Mouse (Mus musculus): ENCODE measurements at regions not wholly inside any gene's neighbourhood (a gene's known extent, or its start where the extent isn't known, plus 50 kb on each side); places are given as distances from the start of the nearest gene placed in this dataset.

GRCm38 (mm10) chr9:120777016-120777415, 152.0 kb upstream of the Ctnnb1 start:
- no peak overlapping the region for H3K4me2 ChIP-seq (ENCODE audit: low read depth, low read length, severe bottlenecking)
- 65% methylated on average over 6 of the region's 6 CpGs for WGBS
- no peak overlapping the region for H3K9ac ChIP-seq (ENCODE audit: low read length)
- ATAC-seq (replicated peaks; ENCODE audit: low FRiP score) (no peak), DNase-seq (ENCODE audit: low spot score) (no peak)
- H3K9me3 ChIP-seq (ENCODE audit: control insufficient read depth, low read length), result no peaks in the 10 kb centered on the region
- no peaks in the 10 kb centered on the region for H3K4me1 ChIP-seq (replicated peaks; ENCODE audit: control insufficient read depth, insufficient read depth, low read length)
- no peak overlapping the region for H3K4me3 ChIP-seq (ENCODE audit: low read depth, low read length)
- H3K27me3 ChIP-seq (ENCODE audit: control insufficient read depth, insufficient read depth, low read length), result no peaks in the 10 kb centered on the region
- no peaks in the 10 kb centered on the region for H3K36me3 ChIP-seq (ENCODE audit: control insufficient read depth, insufficient read depth, low read length)
- no peak overlapping the region for H3K27ac ChIP-seq (ENCODE audit: low read depth, low read length)

- H3K27ac ChIP-seq (ENCODE audit: low read depth, low read length), result no peak overlapping the region
- H3K4me2 ChIP-seq (ENCODE audit: low read depth, low read length, severe bottlenecking), result no peak overlapping the region
- H3K4me1 ChIP-seq (replicated peaks; ENCODE audit: control insufficient read depth, insufficient read depth, low read length), result no peaks in the 10 kb centered on the region
- no peaks in the 10 kb centered on the region for H3K9me3 ChIP-seq (ENCODE audit: control insufficient read depth, low read length)
- no peak overlapping the region for H3K4me3 ChIP-seq (ENCODE audit: low read depth, low read length)
- H3K9ac ChIP-seq (ENCODE audit: low read length), result no peak overlapping the region
- WGBS, result 84% methylated on average over 10 of the region's 10 CpGs
- H3K27me3 ChIP-seq (ENCODE audit: control insufficient read depth, insufficient read depth, low read length), result no peaks in the 10 kb centered on the region
- DNase-seq (ENCODE audit: low spot score) (no peak), ATAC-seq (replicated peaks; ENCODE audit: low FRiP score) (no peak)
- H3K36me3 ChIP-seq (ENCODE audit: control insufficient read depth, insufficient read depth, low read length), result no peaks in the 10 kb centered on the region
Observed at GRCm38 (mm10) chr9:120777501-120777900, 151.5 kb upstream of the Ctnnb1 start.

GRCm38 (mm10) chr9:120778423-120778822, 150.6 kb upstream of the Ctnnb1 start:
- DNase-seq (ENCODE audit: low spot score) (no peak), ATAC-seq (replicated peaks; ENCODE audit: low FRiP score) (no peak)
- H3K36me3 ChIP-seq (ENCODE audit: control insufficient read depth, insufficient read depth, low read length), result no peaks in the 10 kb centered on the region
- H3K9ac ChIP-seq (ENCODE audit: low read length), result no peak overlapping the region
- H3K27me3 ChIP-seq (ENCODE audit: control insufficient read depth, insufficient read depth, low read length), result no peaks in the 10 kb centered on the region
- H3K4me2 ChIP-seq (ENCODE audit: low read depth, low read length, severe bottlenecking), result no peak overlapping the region
- H3K27ac ChIP-seq (ENCODE audit: low read depth, low read length), result no peak overlapping the region
- H3K9me3 ChIP-seq (ENCODE audit: control insufficient read depth, low read length), result no peaks in the 10 kb centered on the region
- H3K4me1 ChIP-seq (replicated peaks; ENCODE audit: control insufficient read depth, insufficient read depth, low read length), result no peaks in the 10 kb centered on the region
- H3K4me3 ChIP-seq (ENCODE audit: low read depth, low read length), result no peak overlapping the region
- 71% methylated on average over 2 of the region's 2 CpGs for WGBS

- 89% methylated on average over 5 of the region's 5 CpGs for whole genome bisulfite sequencing
- no peaks in the 10 kb centered on the region; the same call in 1 of the 2 replicates for H3K9me3 ChIP-seq (ENCODE audit: control insufficient read depth, low read length)
Observed at GRCm38 (mm10) chr9:120794210-120794609, 134.8 kb upstream of the Ctnnb1 start.

GRCm38 (mm10) chr9:120796111-120796880, 132.7 kb upstream of the Ctnnb1 start:
- H3K27me3 ChIP-seq (ENCODE audit: control insufficient read depth, insufficient read depth, low read length), result no peaks in the 10 kb centered on the region
- H3K9ac ChIP-seq (ENCODE audit: low read length), result no peak overlapping the region
- DNase-seq (ENCODE audit: low spot score) (peak; percentile 49), ATAC-seq (replicated peaks; ENCODE audit: low FRiP score) (no peak)
- H3K36me3 ChIP-seq (ENCODE audit: control insufficient read depth, insufficient read depth, low read length), result no peaks in the 10 kb centered on the region
- no peaks in the 10 kb centered on the region; the same call in 1 of the 2 replicates for H3K9me3 ChIP-seq (ENCODE audit: control insufficient read depth, low read length)
- no peak overlapping the region for H3K27ac ChIP-seq (ENCODE audit: low read depth, low read length)
- 89% methylated on average over 10 of the region's 10 CpGs for WGBS
- H3K4me1 ChIP-seq (replicated peaks; ENCODE audit: control insufficient read depth, insufficient read depth, low read length), result no peaks in the 10 kb centered on the region
- no peak overlapping the region for H3K4me3 ChIP-seq (ENCODE audit: low read depth, low read length)
- no peak overlapping the region for H3K4me2 ChIP-seq (ENCODE audit: low read depth, low read length, severe bottlenecking)

More at GRCm38 (mm10) chr9:120794210-120794609, 134.8 kb upstream of the Ctnnb1 start:
- Histone ChIP-seq H3K27ac (ENCODE audit: low read depth, low read length) (no peak overlapping the region), H3K36me3 (ENCODE audit: control insufficient read depth, insufficient read depth, low read length) (no peaks in the 10 kb centered on the region), H3K27me3 (ENCODE audit: control insufficient read depth, insufficient read depth, low read length) (no peaks in the 10 kb centered on the region), H3K4me2 (ENCODE audit: low read depth, low read length, severe bottlenecking) (no peak overlapping the region), H3K4me1 (replicated peaks; ENCODE audit: control insufficient read depth, insufficient read depth, low read length) (no peaks in the 10 kb centered on the region), H3K9ac (ENCODE audit: low read length) (no peak overlapping the region), H3K4me3 (ENCODE audit: low read depth, low read length) (no peak overlapping the region)
- ATAC-seq (replicated peaks; ENCODE audit: low FRiP score) (no peak), DNase-seq (ENCODE audit: low spot score) (no peak)

- WGBS, result 60% methylated on average over 10 of the region's 10 CpGs
- Histone ChIP-seq H3K4me3 (ENCODE audit: low read depth, low read length) (no peak overlapping the region), H3K36me3 (ENCODE audit: control insufficient read depth, insufficient read depth, low read length) (no peaks in the 10 kb centered on the region), H3K27ac (ENCODE audit: low read depth, low read length) (no peak overlapping the region), H3K9ac (ENCODE audit: low read length) (no peak overlapping the region), H3K9me3 (ENCODE audit: control insufficient read depth, low read length) (no peaks in the 10 kb centered on the region), H3K4me2 (ENCODE audit: low read depth, low read length, severe bottlenecking) (no peak overlapping the region), H3K27me3 (ENCODE audit: control insufficient read depth, insufficient read depth, low read length) (no peaks in the 10 kb centered on the region), H3K4me1 (replicated peaks; ENCODE audit: control insufficient read depth, insufficient read depth, low read length) (no peaks in the 10 kb centered on the region)
- ATAC-seq (replicated peaks; ENCODE audit: low FRiP score) (no peak), DNase-seq (ENCODE audit: low spot score) (no peak)
Observed at GRCm38 (mm10) chr9:120797996-120798663, 130.9 kb upstream of the Ctnnb1 start.

GRCm38 (mm10) chr9:120798901-120799300, 130.1 kb upstream of the Ctnnb1 start:
- Histone ChIP-seq H3K27me3 (ENCODE audit: control insufficient read depth, insufficient read depth, low read length) (no peaks in the 10 kb centered on the region), H3K4me2 (ENCODE audit: low read depth, low read length, severe bottlenecking) (no peak overlapping the region), H3K9me3 (ENCODE audit: control insufficient read depth, low read length) (no peaks in the 10 kb centered on the region), H3K27ac (ENCODE audit: low read depth, low read length) (no peak overlapping the region), H3K4me1 (replicated peaks; ENCODE audit: control insufficient read depth, insufficient read depth, low read length) (no peaks in the 10 kb centered on the region), H3K4me3 (ENCODE audit: low read depth, low read length) (no peak overlapping the region), H3K9ac (ENCODE audit: low read length) (no peak overlapping the region), H3K36me3 (ENCODE audit: control insufficient read depth, insufficient read depth, low read length) (no peaks in the 10 kb centered on the region)
- no peak for ATAC-seq (replicated peaks; ENCODE audit: low FRiP score)
- WGBS, result 48% methylated on average over 12 of the region's 12 CpGs
- DNase-seq (ENCODE audit: low spot score), result no peak

- Histone ChIP-seq H3K27ac (ENCODE audit: low read depth, low read length) (no peak overlapping the region), H3K4me1 (replicated peaks; ENCODE audit: control insufficient read depth, insufficient read depth, low read length) (no peaks in the 10 kb centered on the region), H3K4me3 (ENCODE audit: low read depth, low read length) (no peak overlapping the region), H3K9me3 (ENCODE audit: control insufficient read depth, low read length) (no peaks in the 10 kb centered on the region), H3K36me3 (ENCODE audit: control insufficient read depth, insufficient read depth, low read length) (no peaks in the 10 kb centered on the region), H3K27me3 (ENCODE audit: control insufficient read depth, insufficient read depth, low read length) (no peaks in the 10 kb centered on the region), H3K4me2 (ENCODE audit: low read depth, low read length, severe bottlenecking) (no peak overlapping the region), H3K9ac (ENCODE audit: low read length) (no peak overlapping the region)
- DNase-seq (ENCODE audit: low spot score) (no peak), ATAC-seq (replicated peaks; ENCODE audit: low FRiP score) (no peak)
- 86% methylated on average over 4 of the region's 4 CpGs for WGBS
Observed at GRCm38 (mm10) chr9:120802646-120803045, 126.4 kb upstream of the Ctnnb1 start.
